Mouse (Mus musculus) heart, adult 18-20 months (tissue): ENCODE data around the gene Rnf7. TPM values are rescaled to one million over a fixed set of nuclear protein-coding genes. Genes with fewer than 3 reads are reported as not detected.

Source experiments
- DNase-seq, 2 experiments: peaks; one replicate each; pipeline ENCODE4 v3.0.0; 2021 to 2022; ENCODE audit warnings: mixed read lengths in 1 of 2
- total RNA-seq, 2 experiments: library from RNA; stranded (reverse); gene quantifications; 2 replicates each; pipeline ENCODE4 v1.2.3; 2021

Rnf7 gene
- total RNA-seq, 2 experiments from 2014 or later, result 71.2 to 86.4 TPM

DNA sequence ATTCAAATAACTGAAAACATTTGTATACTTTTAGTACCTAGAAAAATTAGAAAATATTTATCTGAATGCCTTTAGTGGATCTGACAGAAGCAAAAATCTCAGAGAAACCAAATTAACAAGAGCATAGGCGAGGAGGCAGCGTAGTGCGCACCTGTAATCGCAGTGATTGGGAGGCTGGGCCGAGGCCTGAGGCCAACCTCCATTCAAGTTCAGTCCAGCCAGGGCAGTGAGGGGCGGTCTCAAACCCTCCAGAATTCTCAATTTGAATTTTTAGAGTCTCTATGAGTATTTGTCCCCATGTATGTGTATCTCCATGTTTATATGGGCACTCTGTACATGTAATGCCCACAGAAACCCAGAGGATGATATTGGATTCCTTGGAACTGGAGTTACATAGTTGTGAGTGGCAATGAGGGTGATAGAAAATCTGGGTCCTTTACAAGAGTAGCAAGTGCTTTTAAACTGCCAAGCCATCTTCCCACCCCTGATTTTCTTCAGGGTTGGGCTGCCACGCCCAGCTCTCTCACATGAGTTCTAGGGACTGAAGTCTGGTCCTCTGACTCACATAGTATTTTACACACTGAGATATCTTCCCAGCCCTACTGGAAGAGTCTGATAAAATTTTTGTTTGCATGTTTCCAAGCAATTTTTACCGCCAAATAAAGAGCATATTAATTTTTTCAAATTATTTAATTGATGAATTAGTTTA lies 8.1 kb downstream of the Rnf7 start:
- DNase-seq, result no peak

DNA sequence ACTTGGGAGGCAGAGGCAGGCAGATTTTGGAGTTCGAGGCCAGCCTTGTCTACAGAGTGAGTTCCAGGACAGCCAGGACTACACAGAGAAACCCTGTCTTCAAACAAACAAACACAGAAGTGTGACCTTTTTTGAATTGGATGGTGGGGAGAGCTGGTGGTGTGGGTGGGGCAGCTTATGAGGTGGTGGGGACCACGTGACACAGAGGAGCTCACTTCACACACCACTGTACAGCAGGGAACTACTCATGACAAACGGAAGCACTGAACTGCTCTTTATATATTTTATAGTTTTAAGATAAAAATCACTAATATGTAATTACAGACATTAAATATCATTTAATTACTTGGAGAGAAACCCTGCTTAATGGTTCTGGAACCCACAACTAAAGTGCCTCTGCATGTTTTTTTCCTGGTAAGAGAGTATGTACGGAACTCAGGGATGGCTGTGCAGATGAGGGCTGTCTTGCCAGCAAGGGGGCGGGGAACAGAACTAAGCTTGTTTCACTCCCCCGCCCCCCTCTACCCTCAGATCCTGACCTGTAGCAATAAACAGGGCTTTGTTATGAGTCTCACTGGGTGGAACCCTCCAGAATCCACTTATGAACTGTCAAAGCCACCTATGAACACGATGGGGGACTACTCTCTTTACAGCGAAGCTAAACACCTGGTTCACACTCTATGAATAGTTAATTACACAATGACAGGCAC lies 8.8 kb downstream of the Rnf7 start:
- DNase-seq, result no peak

DNA sequence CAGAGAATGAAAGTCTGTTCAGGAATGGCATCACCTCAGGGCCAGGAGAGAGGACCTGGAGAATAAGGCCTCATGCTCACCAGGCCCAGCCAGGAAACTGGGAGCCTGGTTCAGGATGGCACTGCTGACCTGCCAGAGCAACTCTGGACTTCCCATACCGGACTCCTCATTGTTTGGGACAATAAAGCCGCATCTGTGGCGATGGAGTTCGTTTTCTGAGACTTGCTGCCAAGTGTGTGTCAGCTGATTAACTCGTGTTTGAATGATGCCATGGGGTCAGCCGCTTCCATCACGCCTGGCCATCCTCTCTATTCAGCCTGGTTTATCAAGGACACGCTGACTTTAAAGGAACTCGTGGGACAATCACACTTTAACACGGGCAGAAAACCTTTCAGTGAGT lies 14.8 kb downstream of the Rnf7 start:
- DNase-seq, result no peak

- no peak for DNase-seq
These were observed 16.9 kb downstream of the Rnf7 start for GRCm38 (mm10) chr9:96461607-96462006.

GRCm38 (mm10) chr9:96460117-96460865 lies 18.2 kb downstream of the Rnf7 start:
- DNase-seq, result no peak

DNA sequence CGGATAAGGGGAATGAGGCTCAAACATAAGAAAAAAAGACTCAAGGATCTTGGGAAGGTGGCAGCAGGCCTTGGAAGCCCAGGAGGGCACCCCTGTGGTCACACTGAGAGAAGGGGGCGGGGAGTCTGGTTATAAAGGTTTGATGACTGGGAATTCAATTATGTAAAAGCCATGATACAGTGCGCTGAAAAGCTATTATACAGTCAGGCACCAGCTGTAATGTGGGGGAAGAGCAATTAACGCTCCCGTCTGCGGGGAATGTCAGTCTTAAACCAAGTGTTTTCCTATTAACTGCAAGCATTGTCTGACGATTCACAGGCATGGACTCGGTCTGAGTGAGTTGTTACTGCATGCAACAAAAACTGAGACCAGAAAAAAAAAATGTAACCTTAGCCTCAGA lies 22.9 kb downstream of the Rnf7 start:
- DNase-seq, result no peak

DNA sequence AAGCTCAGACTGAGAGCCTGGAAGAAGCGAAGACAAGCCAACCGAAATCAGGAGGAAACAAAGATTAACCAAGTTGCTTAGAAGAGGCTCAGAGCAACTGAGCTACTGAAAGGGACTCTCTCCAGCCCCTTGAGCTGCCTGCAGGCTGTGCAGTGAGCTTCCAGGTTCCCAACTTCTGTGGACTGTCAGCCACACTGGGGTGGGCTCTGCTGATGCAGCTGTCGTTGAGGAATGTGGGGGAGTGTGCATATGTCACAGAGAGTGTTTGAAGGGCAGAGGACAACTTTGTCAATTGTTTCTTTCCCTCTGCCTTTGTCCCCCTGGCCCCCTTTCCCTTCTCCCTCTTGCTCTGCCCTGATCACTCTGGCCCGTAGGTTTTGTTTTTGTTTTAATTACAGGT lies 25.5 kb downstream of the Rnf7 start:
- DNase-seq, result no peak

DNA sequence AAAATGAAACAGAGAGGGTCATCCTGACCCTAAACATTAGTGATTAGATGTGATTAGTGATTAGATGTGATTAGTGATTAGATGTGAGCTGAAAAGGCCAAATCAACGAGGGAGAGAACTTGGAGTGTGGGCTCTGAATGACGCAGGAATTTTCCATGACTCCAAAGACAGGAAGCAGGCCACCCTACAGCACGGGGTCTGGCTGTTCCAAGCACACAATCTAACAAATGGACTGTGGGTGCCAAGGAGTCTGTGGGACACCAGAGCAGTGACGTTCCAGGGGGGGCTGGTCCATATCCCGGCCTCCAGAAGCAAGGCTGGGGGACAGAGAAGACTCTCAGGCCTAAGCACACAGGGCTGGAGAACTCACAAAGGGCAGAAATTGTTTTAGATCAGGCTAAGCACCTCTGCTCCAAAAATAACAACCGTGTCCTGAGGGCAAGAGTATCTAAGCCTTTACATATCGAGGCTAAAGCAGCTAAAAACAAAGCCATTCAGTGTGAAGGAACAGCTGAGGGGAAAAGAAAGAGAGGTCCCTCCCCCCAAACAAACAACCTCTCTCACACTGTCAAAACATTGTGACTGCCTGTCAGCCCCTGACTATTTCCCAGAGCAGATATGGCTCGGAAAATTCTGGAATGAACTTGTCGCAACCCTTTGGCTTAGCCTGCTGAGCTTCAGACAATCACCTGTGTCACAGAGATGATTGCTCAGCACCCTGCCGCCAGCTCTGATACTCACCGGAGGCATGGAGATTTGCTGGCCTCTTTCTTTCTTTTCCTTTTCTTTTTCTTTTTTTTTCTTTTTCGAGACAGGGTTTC lies 27.4 kb downstream of the Rnf7 start:
- peak; percentile 41 to 58 for DNase-seq

GRCm38 (mm10) chr9:96449514-96449913 lies 29.0 kb downstream of the Rnf7 start:
- DNase-seq, result no peak

DNA sequence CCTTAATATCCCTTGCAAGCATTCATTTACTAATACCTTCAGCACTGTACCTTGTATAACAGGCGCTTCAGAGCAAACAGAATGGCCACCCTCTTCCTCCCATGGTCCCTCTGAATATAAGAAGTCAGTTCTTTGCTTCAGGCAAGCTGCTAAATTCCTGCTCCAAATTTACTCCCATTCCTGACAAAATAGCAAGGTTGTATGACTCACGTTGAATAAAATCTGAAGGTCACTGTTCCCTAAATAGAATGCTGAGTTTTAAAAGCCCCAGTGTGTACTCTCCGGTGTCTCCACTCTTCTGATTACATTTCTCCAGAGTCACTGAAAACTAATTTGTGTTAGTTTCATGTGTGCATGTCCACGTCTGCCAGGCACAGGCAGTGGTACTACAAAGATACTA lies 33.1 kb downstream of the Rnf7 start:
- DNase-seq, result no peak

DNA sequence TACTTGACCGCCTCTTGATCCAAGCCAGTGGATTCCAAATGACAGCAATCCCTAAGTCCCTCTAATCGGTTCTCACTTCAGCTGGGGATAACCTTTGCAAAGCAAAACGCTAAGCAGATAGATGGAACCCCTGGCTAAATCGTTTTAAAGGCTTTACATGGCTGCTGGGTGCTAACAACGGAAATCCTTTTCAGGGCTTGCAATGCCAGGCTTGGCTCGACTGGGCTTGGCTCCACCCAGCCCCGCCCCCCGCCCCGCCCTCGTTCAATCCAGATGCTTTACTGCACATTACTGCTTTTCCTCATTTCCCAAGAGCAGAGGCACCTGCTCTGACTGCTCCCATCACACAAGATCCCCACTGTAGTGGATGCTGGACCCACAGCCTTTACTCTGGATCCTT lies 36.4 kb downstream of the Rnf7 start:
- DNase-seq, result no peak

- peak in 1 of 2 experiments; percentile 70 for DNase-seq
These were observed 40.1 kb downstream of the Rnf7 start for GRCm38 (mm10) chr9:96438334-96438871.

- DNase-seq, result peak; percentile 77 to 83
These were observed 40.6 kb downstream of the Rnf7 start for GRCm38 (mm10) chr9:96437805-96438333.

DNA sequence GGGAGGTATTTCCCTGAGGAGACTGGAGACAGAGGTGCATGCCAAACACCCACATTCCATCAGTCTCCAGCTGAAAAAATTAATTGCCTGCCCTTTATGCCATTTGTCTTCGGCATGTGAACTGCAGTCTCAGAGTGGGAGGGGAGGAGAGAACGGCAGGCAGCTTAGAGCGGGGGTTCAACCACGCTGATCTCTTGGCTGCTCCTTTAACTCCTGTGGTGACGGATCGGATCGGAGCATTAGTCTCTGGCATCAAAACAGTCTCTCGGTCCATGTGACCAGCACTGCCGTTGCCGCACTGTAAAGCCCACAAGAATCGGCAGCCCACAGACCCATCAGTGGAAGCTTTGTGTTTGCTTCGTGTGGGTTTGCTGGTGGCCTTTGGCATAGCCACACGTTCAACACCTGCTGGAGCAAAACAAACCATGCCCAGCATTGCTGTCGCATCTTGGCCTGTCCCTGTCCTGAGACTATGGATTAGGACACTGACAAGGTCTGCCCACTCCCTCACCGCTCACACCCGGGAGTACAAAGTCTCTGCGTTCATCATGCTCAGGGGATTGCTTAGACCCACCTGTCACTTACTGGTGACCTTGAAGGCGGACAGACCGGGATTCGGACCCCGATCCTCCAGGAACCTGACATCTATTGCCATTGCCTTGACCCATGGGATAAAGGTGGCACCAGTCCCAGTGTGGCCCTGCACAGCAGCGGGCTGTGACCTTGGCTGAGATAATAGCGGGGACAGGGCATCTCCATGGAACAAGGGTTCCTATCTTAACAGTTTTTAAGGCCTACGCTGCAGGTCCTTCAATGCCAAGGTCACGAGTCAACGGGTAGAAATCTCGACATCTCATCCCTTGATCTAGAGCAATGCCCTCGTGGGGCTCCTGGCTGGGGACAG lies 41.3 kb downstream of the Rnf7 start:
- no peak for DNase-seq

- DNase-seq, result no peak
These were observed 45.9 kb downstream of the Rnf7 start for GRCm38 (mm10) chr9:96432575-96432974.

GRCm38 (mm10) chr9:96431081-96431480 lies 47.4 kb downstream of the Rnf7 start:
- no peak for DNase-seq

- DNase-seq, result peak; percentile 61
These were observed 50.0 kb downstream of the Rnf7 start for GRCm38 (mm10) chr9:96428336-96429046.

- no peak for DNase-seq
These were observed 54.4 kb downstream of the Rnf7 start for GRCm38 (mm10) chr9:96424027-96424426.
